Mouse (Mus musculus) ES-E14 (cell line): Measurements from ENCODE around the gene Olfr10.

Experiments
- CHD2 ChIP-seq: IDR thresholded peaks from 2 replicates; pipeline ENCODE4 v1.6.1; 2014; ENCODE audit warnings: mild to moderate bottlenecking, low read depth, low read length, inconsistent platforms
- HCFC1 ChIP-seq: IDR thresholded peaks from 2 replicates; pipeline ENCODE4 v1.6.1; 2012; ENCODE audit warnings: low read length, inconsistent platforms, borderline replicate concordance; ENCODE audit not compliant: insufficient read depth
- MAFK ChIP-seq: IDR thresholded peaks from 2 replicates; pipeline ENCODE4 v1.6.1; 2014; ENCODE audit warnings: mild to moderate bottlenecking, low read depth, low read length, inconsistent platforms; ENCODE audit not compliant: insufficient read depth
- ZC3H11A ChIP-seq: IDR thresholded peaks from 2 replicates; pipeline ENCODE4 v1.6.1; 2012; ENCODE audit warnings: low read depth, mild to moderate bottlenecking, inconsistent platforms, low read length, borderline replicate concordance
- ZNF384 ChIP-seq: IDR thresholded peaks from 2 replicates; pipeline ENCODE4 v1.6.1; 2012; ENCODE audit warnings: low read depth, low read length, inconsistent platforms

GRCm38 (mm10) chr11:49337150-49337832, 32.8 kb downstream of the Olfr10 start:
- no peak for TF ChIP-seq ZC3H11A
- TF ChIP-seq CHD2, result no peak
- no peak for TF ChIP-seq HCFC1
- TF ChIP-seq ZNF384, result no peak
- no peak for TF ChIP-seq MAFK
